Mouse (Mus musculus) MEL (cell line): ENCODE measurements around the gene Supt4a.

Source experiments
- CHD2 ChIP-seq: IDR thresholded peaks from 2 replicates; pipeline ENCODE4 v1.6.1; 2011; ENCODE audit warnings: low read length, improper control_type of control experiment
- CTCF ChIP-seq, 3 experiments: IDR thresholded peaks in 2 of 3; conservative IDR thresholded peaks in 1 of 3; 2 replicates each; pipeline ENCODE4 v1.5.1; 2011 to 2012; ENCODE audit warnings: low read length in 3 of 3, low read depth in 2 of 3, mild to moderate bottlenecking in 2 of 3, improper control_type of control experiment in 1 of 3, inconsistent platforms in 1 of 3, mixed read lengths in 1 of 3, moderate library complexity in 1 of 3; ENCODE audit not compliant: control insufficient read depth in 1 of 3, insufficient read depth in 1 of 3, poor library complexity in 1 of 3, severe bottlenecking in 1 of 3
- ETS1 ChIP-seq: IDR thresholded peaks from 2 replicates; pipeline ENCODE4 v1.6.1; 2012; ENCODE audit warnings: low read depth, mild to moderate bottlenecking, inconsistent platforms, low read length, improper control_type of control experiment, moderate library complexity
- MAZ ChIP-seq: IDR thresholded peaks from 2 replicates; pipeline ENCODE4 v1.6.1; 2012; ENCODE audit warnings: low read depth, mild to moderate bottlenecking, inconsistent platforms, low read length, improper control_type of control experiment
- POLR2AphosphoS5 ChIP-seq: IDR thresholded peaks from 2 replicates; pipeline ENCODE4 v1.6.1; 2012; ENCODE audit warnings: low read depth, borderline replicate concordance, mild to moderate bottlenecking, inconsistent platforms, low read length, moderate library complexity, mixed read lengths
- RAD21 ChIP-seq: IDR thresholded peaks from 2 replicates; pipeline ENCODE4 v1.6.1; 2011; ENCODE audit warnings: mild to moderate bottlenecking, low read depth, low read length, improper control_type of control experiment
- TCF12 ChIP-seq: IDR thresholded peaks from 2 replicates; pipeline ENCODE4 v1.6.1; 2014; ENCODE audit warnings: low read depth, mild to moderate bottlenecking, inconsistent platforms, low read length, improper control_type of control experiment, moderate library complexity
- ZC3H11A ChIP-seq: IDR thresholded peaks from 2 replicates; pipeline ENCODE4 v1.6.1; 2012; ENCODE audit warnings: low read depth, mild to moderate bottlenecking, inconsistent platforms, low read length, improper control_type of control experiment
- ZNF384 ChIP-seq: IDR thresholded peaks from 2 replicates; pipeline ENCODE4 v1.6.1; 2012; ENCODE audit warnings: low read depth, mild to moderate bottlenecking, inconsistent platforms, low read length, improper control_type of control experiment

GRCm38 (mm10) chr11:87758957-87759608, 21.7 kb downstream of the Supt4a start:
- TF ChIP-seq CTCF (IDR thresholded peaks at IDR 0.05 in 2 of 3, conservative IDR thresholded peaks at IDR 0.05 in 1 of 3; ENCODE audit: control insufficient read depth in 1 of 3, insufficient read depth in 1 of 3, low read depth in 2 of 3, low read length in 3 of 3, poor library complexity in 1 of 3, severe bottlenecking in 1 of 3) (no peak), TCF12 (no peak), MAZ (no peak), CHD2 (no peak), ETS1 (no peak), ZC3H11A (no peak), RAD21 (no peak), POLR2AphosphoS5 (peak; percentile 97), ZNF384 (no peak)
